Comparison of ENCODE assay signal across 9 mouse cellular contexts in genomic region chr13:41607589-41607988, GRCm38 (mm10). TPM values are rescaled to one million over a fixed set of nuclear protein-coding genes. Genes with fewer than 3 reads are reported as not detected.
DNase-seq lines count a peak whose midpoint lies in the region; ATAC-seq and TF ChIP-seq lines count a peak whose summit lies in the region.
"Had no signal": no experiment of that assay in that cellular context is flagged by ENCODE, and none has a peak within 500 bp of the region (broad histone marks: within the 10 kb centered on the region; RNA-seq: fewer than 3 reads in every experiment).

No protein-coding gene starts in this region.

- no peak overlapping the region for H3K4me3 ChIP-seq in CH12.LX (replicated peaks in 1 of 3; ENCODE audit: low read depth in 2 of 3, low read length in 2 of 3, poor library complexity in 1 of 3)
- H3K4me3 ChIP-seq in hindbrain, embryonic 12.5 days = no peak overlapping the region

- DNase-seq in 416B (ENCODE audit: low read depth) (peak; percentile 31), CH12.LX (ENCODE audit: extremely low read depth) (no peak)
- DNase-seq in frontal cortex, adult 2 months (ENCODE audit: extremely low spot score in 1 of 2, low spot score in 1 of 2) = no peak
- DNase-seq in yolk sac, embryonic 10.5 days (ENCODE audit: low spot score) = no peak
- DNase-seq: right cerebral cortex, postnatal 25 days had no signal

- H3K4me1 ChIP-seq in CH12.LX (ENCODE audit: control insufficient read depth in 1 of 2, insufficient read depth in 2 of 2) = peaks cover 6 to 51% of the 10 kb centered on the region in 2 experiments
- H3K4me1 ChIP-seq in hindbrain, embryonic 12.5 days = peaks cover 21% of the 10 kb centered on the region

- no peak for ATAC-seq in hindbrain, embryonic 12.5 days (ENCODE audit: low FRiP score)
- ATAC-seq in megakaryocyte progenitor cell, adult 5-6 weeks (replicated peaks; ENCODE audit: poor library complexity) = 0 out of 2 replicates have a peak, but pooled peaks have one; percentile 20
- no peak for ATAC-seq in megakaryocyte-erythroid progenitor cell, adult 5-6 weeks (replicated peaks; ENCODE audit: low FRiP score, low TSS enrichment, poor library complexity, severe bottlenecking)

- TF ChIP-seq POLR2A in CH12.LX (IDR thresholded peaks at IDR 0.05; ENCODE audit: low read depth, low read length) = no peak

- 79% methylated on average over 3 of the region's 3 CpGs for WGBS in hindbrain, embryonic 12.5 days

- no peak for TF ChIP-seq RAD21 in CH12.LX (IDR thresholded peaks at IDR 0.05; ENCODE audit: low read depth, low read length)

- no peak for TF ChIP-seq CTCF in CH12.LX (conservative IDR thresholded peaks at IDR 0.05 in 1 of 2, IDR thresholded peaks at IDR 0.05 in 1 of 2; ENCODE audit: low read depth in 2 of 2, low read length in 2 of 2)

- in situ Hi-C loops in CH12.LX (cut with MboI; ENCODE audit: low pct_ligation_motif_present, low pct_unique_long_range_greater_than_20kb, low sequenced_read_pairs) = no loop called here

- H3K79me2 ChIP-seq in CH12.LX (replicated peaks; ENCODE audit: control insufficient read depth, extremely low read depth, insufficient read depth, poor library complexity, severe bottlenecking) = peaks cover 12% of the 10 kb centered on the region

- peak overlapping the region; percentile 30 for H3K4me2 ChIP-seq in CH12.LX (ENCODE audit: insufficient read depth, low read depth, poor library complexity, severe bottlenecking)
- peak overlapping the region; percentile 68 for H3K4me2 ChIP-seq in hindbrain, embryonic 12.5 days (replicated peaks)

- peaks cover 0 to 7% of the 10 kb centered on the region in 2 experiments for H3K36me3 ChIP-seq in CH12.LX (replicated peaks in 1 of 2; ENCODE audit: control insufficient read depth in 1 of 2, insufficient read depth in 1 of 2, low read length in 1 of 2)
- H3K36me3 ChIP-seq in hindbrain, embryonic 12.5 days = no peaks in the 10 kb centered on the region
- H3K36me3 ChIP-seq: heart, embryonic 10.5 days had no signal

- no peaks in the 10 kb centered on the region for H3K27me3 ChIP-seq in CH12.LX (replicated peaks)
- no peaks in the 10 kb centered on the region for H3K27me3 ChIP-seq in hindbrain, embryonic 12.5 days

- no peaks in the 10 kb centered on the region for H3K9me3 ChIP-seq in CH12.LX (replicated peaks; ENCODE audit: low read length)
- no peaks in the 10 kb centered on the region for H3K9me3 ChIP-seq in hindbrain, embryonic 12.5 days (replicated peaks)
- H3K9me3 ChIP-seq: heart, embryonic 10.5 days had no signal

- dilution Hi-C loops in CH12.LX (cut with MboI; ENCODE audit: extremely low pct_ligation_motif_present, extremely low pct_unique_long_range_greater_than_20kb, low sequenced_read_pairs) = no loop called here

- 0 out of 2 replicates have a peak overlapping the region, but pooled peaks have one; percentile 86 for H3K9ac ChIP-seq in CH12.LX (ENCODE audit: insufficient read depth, low read depth)
- 0 out of 2 replicates have a peak overlapping the region, but pooled peaks have one; percentile 4 for H3K9ac ChIP-seq in hindbrain, embryonic 12.5 days

- no peak for TF ChIP-seq EP300 in CH12.LX (IDR thresholded peaks at IDR 0.05; ENCODE audit: low read length)

- H3K27ac ChIP-seq in CH12.LX (ENCODE audit: insufficient read depth, low read depth) = no peak overlapping the region
- no peak overlapping the region for H3K27ac ChIP-seq in hindbrain, embryonic 12.5 days
- H3K27ac ChIP-seq: heart, embryonic 10.5 days had no signal

TF ChIP-seq in CH12.LX, 34 proteins besides CTCF, POLR2A, EP300 and RAD21:
- TF ChIP-seq ETS1 (conservative IDR thresholded peaks at IDR 0.05; ENCODE audit: low read depth, low read length) = no peak
- no peak for TF ChIP-seq JUND (conservative IDR thresholded peaks at IDR 0.05; ENCODE audit: low read depth, low read length)
- no peak for TF ChIP-seq UBTF (IDR thresholded peaks at IDR 0.05; ENCODE audit: low read depth, low read length)
- TF ChIP-seq E2F4 (IDR thresholded peaks at IDR 0.05; ENCODE audit: insufficient replicate concordance, low read depth, low read length) = no peak
- no peak for TF ChIP-seq CHD1 (IDR thresholded peaks at IDR 0.05; ENCODE audit: low read depth, low read length)
- TF ChIP-seq ZKSCAN1 (IDR thresholded peaks at IDR 0.05; ENCODE audit: borderline replicate concordance, low read depth, low read length) = no peak
- TF ChIP-seq NRF1 (IDR thresholded peaks at IDR 0.05; ENCODE audit: low read depth, low read length) = no peak
- no peak for TF ChIP-seq IRF4 (IDR thresholded peaks at IDR 0.05; ENCODE audit: low read depth, low read length)
- TF ChIP-seq CHD2 (IDR thresholded peaks at IDR 0.05; ENCODE audit: low read length) = no peak
- no peak for TF ChIP-seq POLR2AphosphoS2 (IDR thresholded peaks at IDR 0.05; ENCODE audit: low read depth, low read length)
- no peak for TF ChIP-seq PAX5 (IDR thresholded peaks at IDR 0.05; ENCODE audit: low read length)
- TF ChIP-seq GABPA (IDR thresholded peaks at IDR 0.05; ENCODE audit: insufficient replicate concordance, low read depth, low read length) = no peak
- no peak for TF ChIP-seq USF1 (IDR thresholded peaks at IDR 0.05; ENCODE audit: low read depth, low read length)
- TF ChIP-seq TBP (conservative IDR thresholded peaks at IDR 0.05; ENCODE audit: low read depth, low read length) = no peak
TF ChIP-seq in CH12.LX: peak in this region for 0.

RNA-seq across cellular contexts. Expression of gene Tmem170b, which starts 1.9 kb away (rescaled TPM):
- 5.0 and 5.4 TPM in 2 replicates for total RNA-seq in CH12.LX (2012; rRNA removed)
- 4.9 and 5.5 TPM in 2 replicates for total RNA-seq in CH12.LX (2014; rRNA removed)
- 5.2 and 5.9 TPM in 2 replicates for polyA plus RNA-seq in CH12.LX (2012; ENCODE audit: insufficient read length, low read depth)
- polyA plus RNA-seq in hindbrain, embryonic 12.5 days (2016; fragmentation: Nextera tagmentation; extraction: Ambion mirVana) = 26.1 and 26.2 TPM in 2 replicates
- total RNA-seq in megakaryocyte progenitor cell, adult 5-6 weeks (2015) = 27.3 and 31.5 TPM in 2 replicates
- 18.9 and 22.4 TPM in 2 replicates for total RNA-seq in megakaryocyte progenitor cell, adult 5-6 weeks (2017)
- 10.9 and 16.2 TPM in 2 replicates for total RNA-seq in megakaryocyte-erythroid progenitor cell, adult 5-6 weeks (2014; fragmentation: Nextera tagmentation)
- total RNA-seq in megakaryocyte-erythroid progenitor cell, adult 5-6 weeks (2017) = 10.0 and 10.3 TPM in 2 replicates
- 23.7 and 23.8 TPM in 2 replicates for polyA plus RNA-seq in frontal cortex, adult 2 months (2012; rRNA removed)
